Mouse (Mus musculus): ENCODE results near the gene Tm9sf2.

DNA sequence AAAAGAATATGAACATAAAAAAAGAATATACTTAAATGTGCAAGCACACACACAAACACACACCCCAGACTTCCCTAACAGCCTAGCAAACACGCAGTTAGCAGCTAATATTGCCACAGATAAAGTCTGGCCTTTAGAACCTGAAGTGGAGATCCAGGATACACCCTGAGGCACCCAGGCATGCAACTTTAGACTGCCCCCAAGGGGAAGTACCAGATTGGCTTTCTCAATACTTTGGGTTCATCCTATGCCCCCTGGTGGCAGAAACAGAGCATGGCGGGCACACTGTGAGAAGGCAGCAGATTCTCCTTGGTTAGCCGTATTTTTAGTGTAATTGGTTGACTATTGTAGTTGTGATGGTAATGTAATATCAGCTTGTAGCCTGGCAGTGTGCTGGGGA, 46.2 kb upstream of the Tm9sf2 start:
- TF ChIP-seq EP300 (IDR thresholded peaks at IDR 0.05) = no peak
- TF ChIP-seq CTCF (IDR thresholded peaks at IDR 0.05) = peak; percentile 99
